Mouse (Mus musculus) left cerebral cortex, postnatal 4 days (tissue): ENCODE measurements at regions not wholly inside any gene's neighbourhood (a gene's known extent, or its start where the extent isn't known, plus 50 kb on each side); places are given as distances from the start of the nearest gene placed in this dataset.

Experiments used
- DNase-seq: peaks from one replicate; pipeline ENCODE4 v3.0.0-alpha.2; 2022
- intact Hi-C: fragments of 180-260 bp; cut with DNase I; formaldehyde crosslinking; loops from one replicate; pipeline ENCODE4 v1.15.1; 2025

DNA sequence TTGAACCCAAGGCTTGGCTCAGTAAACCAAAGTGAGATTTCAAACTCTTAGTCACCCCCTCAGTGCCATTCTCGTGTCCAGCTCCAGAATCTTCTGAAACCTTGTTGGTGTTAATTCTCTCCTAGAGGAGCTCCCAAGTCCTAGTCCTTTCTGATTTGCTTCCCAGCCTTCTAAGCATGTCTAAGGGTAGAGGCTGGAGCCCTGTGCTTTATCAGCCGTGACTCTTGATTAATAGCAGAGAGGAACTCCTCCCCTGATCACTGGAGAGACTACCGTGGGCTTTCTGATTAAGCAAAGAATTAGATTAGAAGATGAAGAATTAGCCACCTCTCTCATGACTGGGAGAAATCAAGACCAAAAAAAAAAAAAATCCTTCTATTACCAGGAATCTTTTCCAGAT, 111.5 kb upstream of the Rxfp2 start:
- intact Hi-C loops, result no loop called here
- no peak for DNase-seq

DNA sequence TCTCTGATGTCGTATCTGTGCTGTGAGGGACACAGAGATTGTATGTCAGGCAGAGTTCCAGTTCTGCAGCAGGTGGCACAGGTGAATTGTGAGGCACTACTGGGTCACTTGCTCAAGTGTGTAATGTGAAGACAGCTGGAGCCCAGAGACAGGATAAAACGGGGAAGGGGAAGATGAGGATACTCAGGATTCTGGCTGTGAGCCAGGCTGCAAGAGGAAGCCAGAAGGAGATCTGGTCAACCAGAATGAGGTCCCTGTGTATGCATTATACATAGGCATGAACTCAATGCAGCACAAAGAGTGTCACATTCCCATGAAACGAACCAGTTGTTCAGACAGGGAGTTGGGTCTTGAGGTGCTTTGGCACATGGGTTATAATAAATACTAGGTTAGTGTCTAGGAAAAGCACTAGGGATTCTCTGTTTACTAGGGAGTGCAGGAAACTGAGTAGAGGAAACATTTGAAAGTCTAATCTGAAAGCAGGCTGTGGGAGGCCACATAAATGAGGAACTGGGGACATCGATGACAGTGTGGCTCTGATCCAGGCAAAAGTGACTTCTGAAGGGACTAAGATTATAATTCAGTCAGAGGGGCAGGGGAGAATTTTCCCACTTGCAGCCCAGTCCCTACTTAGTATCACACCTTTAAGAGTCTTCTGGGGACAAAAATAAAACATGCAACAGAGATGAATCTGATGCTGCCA, 109.9 kb upstream of the Rxfp2 start:
- DNase-seq, result peak; percentile 69
- intact Hi-C loops, result no loop called here

DNA sequence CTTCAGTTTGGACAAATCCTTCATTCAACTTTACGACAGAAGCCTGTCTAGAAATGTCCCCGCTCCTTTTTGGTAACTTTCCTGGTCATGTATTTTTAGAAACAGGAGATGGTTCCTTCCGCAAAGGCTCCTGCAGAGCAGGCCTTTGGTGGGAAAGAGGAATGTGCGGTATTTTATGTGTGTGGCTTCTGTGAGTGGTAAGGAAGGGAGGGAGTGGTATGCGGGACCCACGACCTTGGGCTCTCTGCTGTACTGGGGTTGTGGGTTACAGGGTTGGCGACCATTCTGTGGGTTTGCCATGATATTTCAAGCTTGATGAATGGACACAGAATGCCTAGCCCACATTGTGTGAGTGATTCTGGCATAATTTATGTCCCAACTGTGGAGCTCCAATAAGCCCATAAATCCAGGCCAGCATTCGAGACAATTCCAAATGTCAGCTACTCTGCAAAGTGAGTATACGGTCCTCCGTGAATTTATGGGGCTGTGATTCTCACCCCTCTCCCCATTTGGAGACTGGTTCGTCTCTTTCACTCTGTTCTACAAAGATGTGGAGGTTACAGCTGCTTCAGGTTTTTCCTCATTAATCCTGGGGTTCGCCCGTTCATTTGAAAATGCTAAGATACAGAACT, 109.3 kb upstream of the Rxfp2 start:
- intact Hi-C loops, result no loop called here
- DNase-seq, result no peak

DNA sequence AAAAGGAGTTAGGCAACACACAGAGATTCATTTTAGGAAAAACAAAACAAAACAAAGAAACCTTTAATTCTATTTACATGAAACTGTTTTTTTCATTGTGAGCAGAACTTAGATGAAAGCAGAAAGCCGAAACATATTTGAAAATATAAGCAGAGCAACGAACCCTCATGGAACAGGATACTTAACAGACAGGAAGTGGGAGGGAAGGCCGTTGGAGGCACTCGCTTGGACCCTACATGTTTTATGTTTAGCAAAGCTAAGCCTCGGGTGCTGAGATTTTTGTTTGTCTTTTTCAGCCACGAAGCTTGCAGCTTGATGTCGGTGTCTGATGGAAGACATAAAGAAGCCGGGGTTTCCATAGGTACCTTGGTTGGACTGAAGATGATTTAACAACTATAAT, 108.5 kb upstream of the Rxfp2 start:
- intact Hi-C loops, result no loop called here
- no peak for DNase-seq

DNA sequence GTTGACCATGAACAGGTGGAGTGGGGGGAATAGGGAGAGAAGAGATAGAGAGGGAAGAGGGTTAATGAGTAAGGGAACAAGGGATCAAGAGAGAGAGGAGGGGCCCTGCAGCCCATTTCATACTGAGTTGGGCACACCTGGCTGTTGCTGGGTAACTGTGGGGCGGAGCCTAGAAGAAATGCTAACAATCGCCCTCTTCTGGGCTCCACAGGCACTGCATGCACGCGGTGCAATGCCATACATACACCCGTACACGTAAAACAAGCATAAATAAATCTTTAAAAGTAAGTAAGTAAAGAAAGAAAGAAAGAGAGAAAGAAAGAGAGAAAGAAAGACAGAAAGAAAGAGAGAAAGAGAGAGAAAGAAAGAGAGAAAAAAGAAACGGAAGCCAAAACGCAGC, 106.5 kb upstream of the Rxfp2 start:
- intact Hi-C loops, result no loop called here

DNA sequence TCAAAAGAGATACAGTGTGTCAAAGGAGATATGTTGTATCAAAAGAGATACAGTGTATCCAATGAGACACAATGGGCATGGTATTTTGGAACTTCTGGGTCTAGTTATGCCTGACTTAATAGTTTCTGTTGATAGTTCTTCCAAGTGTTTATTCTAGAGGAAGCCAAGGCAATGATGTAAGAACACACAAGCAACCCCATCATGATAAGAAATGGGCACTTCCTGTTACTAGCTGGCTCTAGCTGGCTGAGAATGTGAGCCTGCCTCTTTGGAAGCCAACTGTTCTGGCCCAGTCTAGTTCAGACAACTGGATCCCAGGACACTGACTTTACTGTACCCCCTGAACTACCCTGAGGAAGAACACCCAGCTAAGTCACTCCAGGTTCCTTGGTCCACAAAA, 102.7 kb upstream of the Rxfp2 start:
- DNase-seq, result no peak
- intact Hi-C loops, result no loop called here

More for the DNA sequence above, 106.5 kb upstream of the Rxfp2 start:
- no peak for DNase-seq

DNA sequence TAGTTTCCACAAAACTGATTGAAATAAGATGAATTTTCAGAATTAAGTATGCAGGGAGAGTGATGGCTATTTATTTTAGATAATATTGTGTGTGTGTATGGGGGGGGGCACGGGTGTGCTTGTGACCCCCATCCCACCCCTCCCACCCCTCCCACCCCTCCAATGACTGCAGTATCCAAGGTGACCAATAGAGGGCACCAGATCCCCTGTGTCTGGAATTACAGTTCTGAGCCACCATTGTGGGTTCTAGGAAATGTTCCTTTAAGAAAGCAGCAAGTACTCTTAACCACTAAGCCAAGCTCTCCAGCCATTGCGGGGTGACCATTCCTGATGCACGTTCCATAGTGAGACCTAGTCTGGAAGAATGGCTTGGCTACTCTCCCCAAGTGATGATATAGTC, 101.1 kb upstream of the Rxfp2 start:
- no peak for DNase-seq

DNA sequence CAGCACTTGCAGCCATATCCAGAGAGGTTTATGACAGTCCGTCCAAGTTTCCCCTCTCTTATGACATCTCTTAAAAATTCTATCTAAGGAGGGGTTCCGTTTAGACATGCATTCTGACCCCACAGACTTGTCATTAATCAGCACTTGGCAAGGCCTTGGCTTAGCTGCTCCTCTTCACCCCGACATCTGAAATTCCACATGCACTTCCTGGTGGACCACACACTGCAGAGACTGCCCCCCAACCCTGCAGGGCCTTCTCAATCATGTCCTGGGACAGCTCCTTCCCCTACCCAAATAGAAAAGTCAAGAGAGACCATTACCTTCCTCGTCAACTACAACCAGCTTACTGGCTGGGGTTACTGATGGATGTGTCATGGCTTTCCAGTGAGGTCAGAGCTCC, 99.4 kb upstream of the Rxfp2 start:
- no peak for DNase-seq
- intact Hi-C loops, result no loop called here

More for the DNA sequence above, 101.1 kb upstream of the Rxfp2 start:
- intact Hi-C loops, result no loop called here

DNA sequence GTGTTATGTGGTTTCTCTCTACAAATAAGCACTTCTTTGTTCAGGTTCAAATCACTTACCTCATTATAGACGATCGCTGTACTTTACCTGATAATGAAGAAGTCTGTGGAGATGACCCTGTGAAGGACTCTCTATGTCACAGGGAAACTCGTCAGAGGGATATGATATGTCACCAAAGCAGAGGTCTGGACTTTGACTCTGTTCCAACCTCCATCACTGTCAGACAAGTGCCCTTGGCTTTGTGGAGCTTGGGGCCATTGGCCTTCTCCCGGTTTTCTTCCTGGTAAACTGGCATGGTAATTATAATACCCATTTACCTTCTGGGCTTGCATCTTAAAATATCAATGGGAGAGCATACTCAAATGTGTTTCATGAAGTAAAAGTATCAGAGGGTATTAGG, 98.1 kb upstream of the Rxfp2 start:
- no peak for DNase-seq
- intact Hi-C loops, result no loop called here

DNA sequence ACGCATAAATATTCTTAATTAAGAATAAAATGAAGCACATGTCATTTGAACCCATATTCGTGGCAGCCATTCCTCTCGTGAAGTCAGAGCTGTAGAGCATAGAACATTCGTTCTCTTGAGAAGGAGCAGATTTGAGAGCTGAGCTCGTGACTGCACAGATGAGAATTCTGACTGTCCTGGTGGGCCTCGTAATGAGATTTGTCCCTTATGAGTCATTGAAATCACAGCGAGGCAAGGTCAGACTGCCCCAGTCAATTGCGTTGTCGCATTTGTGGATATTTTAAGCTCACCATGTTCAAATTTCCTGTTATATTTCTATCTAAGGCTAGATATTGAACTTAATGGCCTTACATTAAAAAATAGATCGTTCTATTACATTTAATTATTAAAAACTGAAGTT, 94.0 kb upstream of the Rxfp2 start:
- no peak for DNase-seq
- intact Hi-C loops, result no loop called here

DNA sequence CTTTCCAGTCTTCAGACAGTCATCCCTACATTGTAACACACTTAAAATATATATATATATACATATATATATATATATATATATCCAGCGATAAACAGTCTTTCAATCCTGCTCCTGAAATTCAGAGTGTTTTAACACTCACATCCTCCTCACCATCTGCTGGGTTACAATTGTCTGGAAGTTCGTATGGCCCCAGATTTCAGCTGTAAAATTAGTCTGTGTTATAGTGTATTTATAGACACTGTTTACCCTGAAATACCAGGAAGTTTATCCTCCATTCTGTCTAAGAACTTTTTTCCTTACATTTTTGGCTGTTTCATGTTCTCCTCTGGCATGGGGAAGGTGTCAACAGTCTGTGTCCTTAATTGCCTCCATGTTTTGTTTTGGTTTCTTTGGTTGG, 91.7 kb upstream of the Rxfp2 start:
- intact Hi-C loops, result no loop called here
- no peak for DNase-seq

DNA sequence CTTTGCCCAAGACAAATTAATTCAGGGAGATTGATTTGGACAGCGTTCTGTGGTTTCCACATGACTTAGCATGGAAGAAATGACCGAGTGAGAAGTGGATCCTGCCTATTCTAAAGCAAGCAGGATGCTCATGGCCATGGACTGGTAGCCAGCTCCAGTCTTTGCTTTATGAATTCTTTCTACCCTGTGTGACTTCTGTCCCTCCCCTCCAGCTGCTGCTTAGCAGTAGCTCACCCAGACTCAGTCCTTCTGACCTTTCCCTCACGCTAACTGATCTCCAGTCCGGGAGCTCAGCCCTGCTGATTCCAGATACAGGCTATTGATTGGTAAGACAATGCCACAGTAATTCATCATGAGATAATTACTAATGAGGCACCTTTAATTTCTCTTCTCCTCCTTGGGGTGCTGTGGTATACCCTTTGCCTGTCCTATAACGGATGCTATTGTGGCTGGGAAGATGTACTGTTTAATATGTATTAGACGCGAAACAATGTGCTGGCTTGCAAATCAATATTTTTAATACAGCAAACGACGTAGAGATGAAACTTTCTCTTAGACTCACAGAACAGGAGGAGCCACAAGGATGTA, 86.8 kb upstream of the Rxfp2 start:
- DNase-seq, result no peak
- intact Hi-C loops, result no loop called here

DNA sequence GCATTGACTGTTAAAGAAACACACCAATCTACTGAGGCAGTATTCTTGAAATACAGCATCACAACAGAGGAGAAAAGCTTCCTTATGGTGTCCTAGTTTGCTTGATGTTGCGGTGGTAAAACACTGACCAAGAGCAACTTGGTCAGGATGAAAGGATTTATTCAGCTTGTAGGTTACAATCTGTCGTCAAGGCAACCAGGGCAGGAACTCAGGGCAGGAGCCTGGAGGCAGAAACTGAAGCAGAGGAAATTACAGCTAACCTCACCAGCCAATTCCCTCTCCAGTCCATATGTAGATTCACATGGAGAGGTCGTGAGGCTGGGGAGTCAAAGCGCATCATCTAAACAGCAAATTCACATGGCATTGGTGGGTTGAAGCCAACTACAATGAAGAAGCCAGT, 86.3 kb upstream of the Rxfp2 start:
- DNase-seq, result no peak
- intact Hi-C loops, result no loop called here

DNA sequence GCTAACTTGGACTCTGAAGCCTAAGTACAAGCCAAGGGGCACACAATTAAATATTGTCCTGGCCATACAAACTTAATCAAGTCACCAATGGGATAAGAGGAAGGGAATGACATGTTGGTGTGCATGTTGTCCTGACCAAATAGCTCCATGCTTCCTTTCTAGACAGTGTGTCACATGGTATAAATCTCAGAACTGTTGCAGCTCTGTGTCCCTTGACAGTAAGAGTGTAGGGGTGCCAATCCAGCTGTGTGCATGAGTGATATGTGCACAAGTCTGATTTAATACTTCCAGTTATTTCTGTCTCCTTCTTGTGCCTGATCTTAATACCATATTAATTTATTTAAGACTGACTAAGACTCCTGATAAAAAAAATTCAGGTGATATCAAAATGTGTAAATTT, 72.8 kb upstream of the Rxfp2 start:
- no peak for DNase-seq
- intact Hi-C loops, result no loop called here

DNA sequence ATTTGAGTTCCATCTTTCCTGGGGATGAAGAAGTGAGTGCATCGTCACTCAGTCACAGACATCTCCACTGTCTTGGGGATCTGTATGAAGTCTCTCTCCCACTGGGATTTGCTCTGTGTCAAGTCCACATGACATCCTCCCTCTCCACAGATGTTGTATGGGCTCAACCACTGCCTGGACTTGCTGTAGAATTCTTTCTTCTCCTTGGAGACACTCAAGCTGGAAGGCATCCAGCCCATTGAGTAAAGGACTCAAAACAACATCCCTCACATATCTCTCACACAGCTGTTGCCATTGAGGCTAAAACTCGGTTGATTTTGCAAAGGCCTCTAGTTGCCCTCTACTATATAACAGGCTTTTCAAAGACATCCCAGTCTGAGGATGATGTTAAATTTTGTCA, 71.0 kb upstream of the Rxfp2 start:
- intact Hi-C loops, result no loop called here
- DNase-seq, result no peak

DNA sequence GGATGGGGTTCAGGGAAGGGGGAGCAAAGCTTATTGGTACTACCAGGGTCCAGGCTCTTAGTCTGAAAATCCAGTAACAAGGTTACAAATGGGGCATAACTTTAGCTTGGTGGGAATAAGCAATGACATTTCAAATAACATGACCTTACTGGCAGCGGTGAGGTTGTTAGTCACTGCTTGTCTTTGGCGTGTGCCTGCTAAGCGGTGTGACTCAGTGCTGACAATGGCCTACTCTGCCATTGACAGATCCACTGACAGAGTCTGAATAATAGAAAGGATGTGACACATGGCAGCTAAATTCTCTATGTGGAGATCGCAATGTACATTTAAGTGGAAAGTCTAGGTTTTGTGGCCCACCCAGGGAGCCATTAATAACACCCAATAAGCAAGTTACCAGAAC, 61.5 kb upstream of the Rxfp2 start:
- intact Hi-C loops, result no loop called here
- no peak for DNase-seq

DNA sequence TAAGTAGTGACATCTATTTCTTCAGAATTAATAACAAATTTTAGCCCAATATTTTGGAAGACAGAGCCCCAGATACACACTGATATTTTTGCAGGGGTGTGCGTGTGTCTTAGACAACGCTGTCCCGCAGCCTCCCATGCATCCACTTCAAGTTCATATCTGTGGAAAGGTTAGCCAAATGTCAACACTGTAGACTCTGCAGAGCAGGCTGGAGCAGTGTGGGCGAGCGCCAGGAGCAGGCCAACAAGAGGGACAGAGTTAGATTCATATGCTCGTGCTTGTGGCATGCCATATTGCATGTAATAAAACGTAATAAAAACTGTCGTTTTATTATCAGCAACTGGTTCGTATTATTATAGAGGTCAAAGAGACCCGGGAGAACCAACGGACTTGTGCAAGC, 57.3 kb upstream of the Rxfp2 start:
- no peak for DNase-seq
- intact Hi-C loops, result no loop called here

DNA sequence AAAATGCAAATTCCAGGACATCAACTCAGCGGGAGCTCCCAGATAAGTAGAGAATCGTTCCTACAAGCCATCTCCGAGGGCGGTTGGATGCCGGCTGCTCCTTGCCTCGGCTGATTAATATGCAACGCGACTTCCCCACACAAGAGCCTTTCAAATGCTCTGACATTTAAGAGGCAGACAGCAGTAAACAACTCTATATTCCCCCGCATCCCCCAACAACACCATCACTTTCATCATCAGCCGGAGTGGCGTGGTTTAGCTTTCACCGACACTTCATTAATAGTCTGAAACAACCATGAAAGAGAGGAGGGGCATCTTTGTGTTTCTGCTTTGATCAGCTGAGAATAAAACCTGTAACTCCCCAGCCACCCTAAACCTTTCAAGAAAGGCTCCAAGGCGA, 53.7 kb upstream of the Rxfp2 start:
- DNase-seq, result no peak
- intact Hi-C loops, result no loop called here
